Mouse (Mus musculus): Measurements from ENCODE around the gene Ifi35. TPM values are rescaled to one million over a fixed set of nuclear protein-coding genes. Genes with fewer than 3 reads are reported as not detected.

Gene Ifi35
- total and polyA plus RNA-seq, 3 experiments: 28.1 to 48.4 (median 34.3) TPM

DNA sequence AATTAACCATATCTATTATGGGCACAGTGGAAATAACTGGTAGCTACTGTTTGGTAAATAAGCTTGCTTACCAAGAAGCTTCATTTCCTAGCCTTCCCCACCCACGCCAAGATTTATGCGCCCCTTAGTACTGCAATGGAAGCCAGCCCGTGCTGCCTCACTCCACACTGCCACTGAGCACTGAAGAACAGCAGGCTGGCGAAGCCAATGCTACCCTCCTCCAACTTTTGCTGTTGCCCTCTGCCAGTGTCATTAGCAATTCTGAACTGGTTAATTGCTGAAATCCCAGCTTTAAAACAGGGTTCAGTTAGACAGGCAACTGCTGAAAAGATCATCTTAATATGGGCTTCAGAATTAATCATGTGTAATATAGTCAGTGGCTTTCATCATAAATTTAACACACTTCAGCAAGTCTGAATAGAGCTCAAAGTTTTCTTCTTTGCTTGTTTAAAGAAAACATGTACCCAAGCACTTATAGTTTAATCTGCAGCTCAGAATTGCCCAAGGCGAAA is 58.1 kb downstream of the Ifi35 start:
- no peak for DNase-seq (ENCODE audit: low spot score)
- Histone ChIP-seq H3K9me3 (replicated peaks) (no peaks in the 10 kb centered on the region), H3K4me1 (ENCODE audit: insufficient read depth, low read depth, low read length) (peaks cover 13% of the 10 kb centered on the region), H3K36me3 (replicated peaks) (peaks cover 96% of the 10 kb centered on the region), H3K27me3 (ENCODE audit: insufficient read depth, low read length) (no peaks in the 10 kb centered on the region), H3K4me3 (ENCODE audit: low read depth, low read length) (no peak overlapping the region)
- ATAC-seq (ENCODE audit: extremely low read depth, insufficient number of reproducible peaks, low FRiP score, poor library complexity, severe bottlenecking): no peak
- TF ChIP-seq TAL1 (conservative IDR thresholded peaks at IDR 0.05; ENCODE audit: low read depth, low read length): no peak
- no peak for TF ChIP-seq GATA1 (IDR thresholded peaks at IDR 0.05; ENCODE audit: borderline replicate concordance, low read length)
- TF ChIP-seq POLR2AphosphoS5 (IDR thresholded peaks at IDR 0.05; ENCODE audit: insufficient replicate concordance, low read depth, low read length): no peak
- no peak for TF ChIP-seq CTCF (IDR thresholded peaks at IDR 0.05; ENCODE audit: low read depth, low read length)
- no peak for TF ChIP-seq GATA2 (IDR thresholded peaks at IDR 0.05; ENCODE audit: borderline replicate concordance, low read depth, low read length)

DNA sequence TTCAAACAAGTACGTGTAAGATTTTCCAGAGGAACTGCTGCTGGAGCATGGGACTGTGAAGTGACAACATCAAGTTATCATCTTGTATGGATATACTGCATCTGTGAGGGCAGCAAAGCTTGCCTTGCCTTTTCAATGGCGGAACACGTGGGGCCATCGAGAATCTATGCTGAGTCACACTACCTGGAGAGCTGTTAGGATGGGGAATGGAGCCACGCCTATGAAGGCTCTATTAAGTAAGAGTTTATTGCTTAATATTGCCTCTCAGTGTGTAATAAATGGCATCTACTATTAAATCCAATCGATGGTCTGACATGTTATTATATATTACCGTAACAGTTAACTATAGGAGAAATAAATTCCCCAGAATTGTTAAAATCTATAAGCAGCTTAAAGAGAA is 58.9 kb downstream of the Ifi35 start:
- no peak for DNase-seq (ENCODE audit: low spot score)
- ATAC-seq (ENCODE audit: extremely low read depth, insufficient number of reproducible peaks, low FRiP score, poor library complexity, severe bottlenecking): no peak
- peaks cover 13% of the 10 kb centered on the region for H3K4me1 ChIP-seq (ENCODE audit: insufficient read depth, low read depth, low read length)
- no peak overlapping the region for H3K4me3 ChIP-seq (ENCODE audit: low read depth, low read length)
- TF ChIP-seq TAL1 (conservative IDR thresholded peaks at IDR 0.05; ENCODE audit: low read depth, low read length): no peak
- no peak for TF ChIP-seq POLR2AphosphoS5 (IDR thresholded peaks at IDR 0.05; ENCODE audit: insufficient replicate concordance, low read depth, low read length)
- no peak for TF ChIP-seq GATA2 (IDR thresholded peaks at IDR 0.05; ENCODE audit: borderline replicate concordance, low read depth, low read length)
- TF ChIP-seq GATA1 (IDR thresholded peaks at IDR 0.05; ENCODE audit: borderline replicate concordance, low read length): no peak
- TF ChIP-seq CTCF (IDR thresholded peaks at IDR 0.05; ENCODE audit: low read depth, low read length): no peak
- no peaks in the 10 kb centered on the region for H3K9me3 ChIP-seq (replicated peaks)
- H3K36me3 ChIP-seq (replicated peaks): peaks cover 95% of the 10 kb centered on the region
- H3K27me3 ChIP-seq (ENCODE audit: insufficient read depth, low read length): no peaks in the 10 kb centered on the region

Other genes with a start within 250 kb of the Ifi35 start
Only the 20 nearest of the 24 such genes appear.
- 21.2 and 27.2 TPM in 2 replicates for gene Wnk4, start 187.8 kb upstream of the Ifi35 start, total RNA-seq (2014; fragmentation: Nextera tagmentation)
- 2.3 and 4.2 TPM in 2 replicates for gene Wnk4, start 187.8 kb upstream of the Ifi35 start, total RNA-seq (2017)
- 45.0 and 48.7 TPM in 2 replicates for gene Wnk4, start 187.8 kb upstream of the Ifi35 start, polyA plus RNA-seq (2012)
- 1.5 TPM in 1 of 2 replicates, not detected in the other for gene Cntd1, start 169.4 kb upstream of the Ifi35 start, total RNA-seq (2014; fragmentation: Nextera tagmentation)
- 0.81 and 1.1 TPM in 2 replicates for gene Cntd1, start 169.4 kb upstream of the Ifi35 start, total RNA-seq (2017)
- gene Cntd1, start 169.4 kb upstream of the Ifi35 start, polyA plus RNA-seq (2012): 0.02 TPM in 1 of 2 replicates, not detected in the other
- gene Coa3, start 169.3 kb upstream of the Ifi35 start, total RNA-seq (2014; fragmentation: Nextera tagmentation): 52.6 and 54.1 TPM in 2 replicates
- gene Coa3, start 169.3 kb upstream of the Ifi35 start, total RNA-seq (2017): 58.1 and 65.9 TPM in 2 replicates
- gene Coa3, start 169.3 kb upstream of the Ifi35 start, polyA plus RNA-seq (2012): 16.8 and 39.8 TPM in 2 replicates
- 42.5 and 46.3 TPM in 2 replicates for gene Becn1, start 146.1 kb upstream of the Ifi35 start, total RNA-seq (2014; fragmentation: Nextera tagmentation)
- gene Becn1, start 146.1 kb upstream of the Ifi35 start, total RNA-seq (2017): 142 and 148 TPM in 2 replicates
- 97.7 and 109 TPM in 2 replicates for gene Becn1, start 146.1 kb upstream of the Ifi35 start, polyA plus RNA-seq (2012)
- 300 and 317 TPM in 2 replicates for gene Psme3, start 132.2 kb upstream of the Ifi35 start, total RNA-seq (2014; fragmentation: Nextera tagmentation)
- gene Psme3, start 132.2 kb upstream of the Ifi35 start, total RNA-seq (2017): 98.7 and 113 TPM in 2 replicates
- 68.6 and 68.8 TPM in 2 replicates for gene Psme3, start 132.2 kb upstream of the Ifi35 start, polyA plus RNA-seq (2012)
- 18.1 and 19.5 TPM in 2 replicates for gene Aoc2, start 123.3 kb upstream of the Ifi35 start, total RNA-seq (2014; fragmentation: Nextera tagmentation)
- gene Aoc2, start 123.3 kb upstream of the Ifi35 start, total RNA-seq (2017): 4.5 and 4.6 TPM in 2 replicates
- 10.0 and 10.1 TPM in 2 replicates for gene Aoc2, start 123.3 kb upstream of the Ifi35 start, polyA plus RNA-seq (2012)
- 2.5 TPM in 1 of 2 replicates, not detected in the other for gene Aoc3, start 117.8 kb upstream of the Ifi35 start, total RNA-seq (2014; fragmentation: Nextera tagmentation)
- 0.16 TPM in 1 of 2 replicates, not detected in the other for gene Aoc3, start 117.8 kb upstream of the Ifi35 start, total RNA-seq (2017)
- 0.07 and 0.10 TPM in 2 replicates for gene Aoc3, start 117.8 kb upstream of the Ifi35 start, polyA plus RNA-seq (2012)
- gene G6pc, start 80.8 kb upstream of the Ifi35 start, total RNA-seq (2014; fragmentation: Nextera tagmentation): not detected in 2 replicates
- 0.05 TPM in 1 of 2 replicates, not detected in the other for gene G6pc, start 80.8 kb upstream of the Ifi35 start, total RNA-seq (2017)
- not detected in 2 replicates for gene G6pc, start 80.8 kb upstream of the Ifi35 start, polyA plus RNA-seq (2012)
- 51.6 and 55.8 TPM in 2 replicates for gene Aarsd1, start 30.8 kb upstream of the Ifi35 start, total RNA-seq (2014; fragmentation: Nextera tagmentation)
- 47.0 and 50.9 TPM in 2 replicates for gene Aarsd1, start 30.8 kb upstream of the Ifi35 start, total RNA-seq (2017)
- gene Aarsd1, start 30.8 kb upstream of the Ifi35 start, polyA plus RNA-seq (2012): 67.7 and 74.4 TPM in 2 replicates
- 3.0 TPM in 1 of 2 replicates, not detected in the other for gene Gm27029, start 23.6 kb upstream of the Ifi35 start, total RNA-seq (2014; fragmentation: Nextera tagmentation)
- 0.87 and 2.1 TPM in 2 replicates for gene Gm27029, start 23.6 kb upstream of the Ifi35 start, total RNA-seq (2017)
- 0.58 and 0.90 TPM in 2 replicates for gene Gm27029, start 23.6 kb upstream of the Ifi35 start, polyA plus RNA-seq (2012)
- 5.0 and 6.0 TPM in 2 replicates for gene Rundc1, start 23.3 kb upstream of the Ifi35 start, total RNA-seq (2014; fragmentation: Nextera tagmentation)
- 6.7 and 7.6 TPM in 2 replicates for gene Rundc1, start 23.3 kb upstream of the Ifi35 start, total RNA-seq (2017)
- 6.7 and 7.2 TPM in 2 replicates for gene Rundc1, start 23.3 kb upstream of the Ifi35 start, polyA plus RNA-seq (2012)
- gene Ptges3l, start 23.1 kb upstream of the Ifi35 start, total RNA-seq (2014; fragmentation: Nextera tagmentation): not detected in 2 replicates
- gene Ptges3l, start 23.1 kb upstream of the Ifi35 start, total RNA-seq (2017): 0.12 and 0.33 TPM in 2 replicates
- gene Ptges3l, start 23.1 kb upstream of the Ifi35 start, polyA plus RNA-seq (2012): 0.17 and 0.22 TPM in 2 replicates
- gene Rpl27, start 6.1 kb upstream of the Ifi35 start, total RNA-seq (2014; fragmentation: Nextera tagmentation): 787 and 879 TPM in 2 replicates
- gene Rpl27, start 6.1 kb upstream of the Ifi35 start, total RNA-seq (2017): 1,687 and 2,225 TPM in 2 replicates
- 444 and 1,039 TPM in 2 replicates for gene Rpl27, start 6.1 kb upstream of the Ifi35 start, polyA plus RNA-seq (2012)
- 26.5 and 32.0 TPM in 2 replicates for gene Rnd2, start 16.6 kb downstream of the Ifi35 start, total RNA-seq (2014; fragmentation: Nextera tagmentation)
- gene Rnd2, start 16.6 kb downstream of the Ifi35 start, total RNA-seq (2017): 36.6 and 44.3 TPM in 2 replicates
- 35.3 and 46.4 TPM in 2 replicates for gene Rnd2, start 16.6 kb downstream of the Ifi35 start, polyA plus RNA-seq (2012)
- 237 and 238 TPM in 2 replicates for gene Vat1, start 17.8 kb downstream of the Ifi35 start, total RNA-seq (2014; fragmentation: Nextera tagmentation)
- 98.5 and 103 TPM in 2 replicates for gene Vat1, start 17.8 kb downstream of the Ifi35 start, total RNA-seq (2017)
- 384 and 452 TPM in 2 replicates for gene Vat1, start 17.8 kb downstream of the Ifi35 start, polyA plus RNA-seq (2012)
- 69.3 and 175 TPM in 2 replicates for gene Brca1, start 103.5 kb downstream of the Ifi35 start, total RNA-seq (2014; fragmentation: Nextera tagmentation)
- gene Brca1, start 103.5 kb downstream of the Ifi35 start, total RNA-seq (2017): 67.5 and 71.0 TPM in 2 replicates
- 16.7 and 35.0 TPM in 2 replicates for gene Brca1, start 103.5 kb downstream of the Ifi35 start, polyA plus RNA-seq (2012)
- gene Nbr1, start 103.7 kb downstream of the Ifi35 start, total RNA-seq (2014; fragmentation: Nextera tagmentation): 102 and 109 TPM in 2 replicates
- gene Nbr1, start 103.7 kb downstream of the Ifi35 start, total RNA-seq (2017): 97.6 and 99.4 TPM in 2 replicates
- gene Nbr1, start 103.7 kb downstream of the Ifi35 start, polyA plus RNA-seq (2012): 43.8 and 45.6 TPM in 2 replicates
- gene Tmem106a, start 133.8 kb downstream of the Ifi35 start, total RNA-seq (2014; fragmentation: Nextera tagmentation): 3.4 and 7.8 TPM in 2 replicates
- 1.6 and 2.9 TPM in 2 replicates for gene Tmem106a, start 133.8 kb downstream of the Ifi35 start, total RNA-seq (2017)
- 1.00 and 1.0 TPM in 2 replicates for gene Tmem106a, start 133.8 kb downstream of the Ifi35 start, polyA plus RNA-seq (2012)
- gene Gm11634, start 150.8 kb downstream of the Ifi35 start, total RNA-seq (2014; fragmentation: Nextera tagmentation): not detected in 2 replicates
- gene Gm11634, start 150.8 kb downstream of the Ifi35 start, total RNA-seq (2017): not detected in 2 replicates
- gene Gm11634, start 150.8 kb downstream of the Ifi35 start, polyA plus RNA-seq (2012): not detected in 2 replicates
- 15.4 and 23.8 TPM in 2 replicates for gene Rdm1, start 178.8 kb downstream of the Ifi35 start, total RNA-seq (2014; fragmentation: Nextera tagmentation)
- 10.8 and 13.8 TPM in 2 replicates for gene Rdm1, start 178.8 kb downstream of the Ifi35 start, total RNA-seq (2017)
- 3.0 and 3.8 TPM in 2 replicates for gene Rdm1, start 178.8 kb downstream of the Ifi35 start, polyA plus RNA-seq (2012)

Measured in G1E (cell line).